Mouse (Mus musculus): ENCODE data around the gene Hexb.

DNA sequence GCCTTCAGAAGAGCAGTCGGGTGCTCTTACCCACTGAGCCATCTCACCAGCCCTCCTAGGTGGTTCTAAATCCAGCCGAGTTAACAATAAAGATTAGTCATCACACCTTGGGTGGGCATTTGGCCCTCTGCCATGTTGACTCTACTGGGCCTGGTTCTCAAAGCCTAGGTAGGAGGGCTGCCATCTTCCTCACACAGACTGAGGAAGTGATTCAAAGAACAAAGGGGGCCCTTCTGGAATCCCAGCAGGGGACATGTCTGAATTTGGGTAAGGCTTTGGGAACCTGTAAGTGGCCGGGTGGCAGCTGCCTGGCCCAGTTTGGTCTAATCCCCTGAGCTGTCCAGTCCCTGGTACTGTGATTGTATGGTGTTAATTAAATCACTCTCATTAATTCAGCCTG, 39.5 kb upstream of the Hexb start:
- TF ChIP-seq HCFC1 (IDR thresholded peaks at IDR 0.05; ENCODE audit: borderline replicate concordance, insufficient read depth, low read length) (no peak), ZC3H11A (IDR thresholded peaks at IDR 0.05; ENCODE audit: borderline replicate concordance, low read depth, low read length) (no peak), CHD2 (IDR thresholded peaks at IDR 0.05; ENCODE audit: low read depth, low read length) (no peak), MAFK (IDR thresholded peaks at IDR 0.05; ENCODE audit: insufficient read depth, low read depth, low read length) (no peak), ZNF384 (IDR thresholded peaks at IDR 0.05; ENCODE audit: low read depth, low read length) (no peak)
